9 mouse cellular contexts compared by ENCODE assay signal in genomic region chrX:135559665-135560064, GRCm38 (mm10). TPM values are rescaled to one million over a fixed set of nuclear protein-coding genes. Genes with fewer than 3 reads are reported as not detected.
DNase-seq lines count a peak whose midpoint lies in the region; ATAC-seq lines count a peak whose summit lies in the region.
"Not testable (repeated sequence)": the region's sequence is repeated elsewhere in the genome, so short reads cannot be mapped to it uniquely, and the experiment has no call there.
"Had no signal": no experiment of that assay in that cellular context is flagged by ENCODE, and none has a peak within 500 bp of the region (broad histone marks: within the 10 kb centered on the region; RNA-seq: fewer than 3 reads in every experiment).

No protein-coding gene starts in this region.

- DNase-seq in 416B (ENCODE audit: low read depth), result peak; percentile 8
- peak; percentile 12 to 59 for DNase-seq in adrenal gland, adult (ENCODE audit: inconsistent age in 2 of 2, low spot score in 1 of 2)
- DNase-seq in cerebellum, postnatal 36 days, result peak; percentile 36 to 40
- DNase-seq in heart, adult 11 months, result peak; percentile 36
- peak; percentile 3 to 50 for DNase-seq in kidney, adult 8-10 months
- peak; percentile 6 to 29 for DNase-seq in left cerebral cortex, postnatal 10 days (ENCODE audit: extremely low spot score in 1 of 2, low spot score in 2 of 2)
- peak; percentile 0 for DNase-seq in splenic B cell, adult 2 months (ENCODE audit: low read depth, low spot score)

- ATAC-seq in megakaryocyte progenitor cell, adult 5-6 weeks (replicated peaks; ENCODE audit: poor library complexity), result 0 out of 2 replicates have a peak, but pooled peaks have one; percentile 48

- H3K36me3 ChIP-seq in splenic B cell, adult 2 months (ENCODE audit: control insufficient read depth, insufficient read depth, low read length, poor library complexity, severe bottlenecking), result not testable (repeated sequence)

- H3K27me3 ChIP-seq in splenic B cell, adult 2 months (ENCODE audit: control insufficient read depth, insufficient read depth, low read length, poor library complexity, severe bottlenecking), result not testable (repeated sequence)

- intact Hi-C loops in left cerebral cortex, postnatal 10 days (cut with DNase I), result not testable (repeated sequence)

RNA-seq across cellular contexts. Expression of gene Nxf7, which starts 38.9 kb away (rescaled TPM):
- total RNA-seq in left cerebral cortex, postnatal 10 days (2021), result under 1 TPM in 1 of 2 experiments, not detected in 1; 0.60 TPM
- total RNA-seq in megakaryocyte progenitor cell, adult 5-6 weeks (2015), result 0.66 and 1.0 TPM in 2 replicates
- 1.0 TPM in 1 of 2 replicates, not detected in the other for total RNA-seq in megakaryocyte progenitor cell, adult 5-6 weeks (2017)
- total RNA-seq: adrenal gland, adult 2 months had no signal

Comparison
In these comparisons a context has a peak if more than half of its experiments do, and no peak if none do; other contexts are left out.
1. Peak in every context shown above with its lines: DNase-seq and ATAC-seq.